Mouse (Mus musculus) left cerebral cortex, adult 2 months (tissue): Measurements from ENCODE around the gene Foxp2. TPM values are rescaled to one million over a fixed set of nuclear protein-coding genes. Genes with fewer than 3 reads are reported as not detected.

Experiments used
- DNase-seq, 2 experiments: peaks; one replicate each; pipeline ENCODE4 v3.0.0; 2021 to 2022; ENCODE audit warnings: low spot score in 2 of 2, mixed read lengths in 1 of 2; ENCODE audit errors: extremely low spot score in 1 of 2
- H3K27ac ChIP-seq: fragments of 200-600 bp; 2 replicates; pipeline ENCODE4 v1.8.1; 2022
- H3K4me3 ChIP-seq: fragments of 200-600 bp; 2 replicates; pipeline ENCODE4 v1.8.1; 2022
- CTCF ChIP-seq: fragments of 200-600 bp; IDR thresholded peaks from 2 replicates; pipeline ENCODE4 v1.8.1; 2022; ENCODE audit warnings: antibody characterized with exemption, mild to moderate bottlenecking, moderate library complexity
- intact Hi-C: fragments of 180-260 bp; cut with DNase I; formaldehyde crosslinking; loops from one replicate; pipeline ENCODE4 v1.15.1; 2025
- total RNA-seq, 2 experiments: library from RNA; stranded (reverse); gene quantifications; 2 replicates each; pipeline ENCODE4 v1.2.3; 2021

Gene Foxp2
- total RNA-seq, 2 experiments from 2014 or later: 7.3 to 11.2 TPM

DNA sequence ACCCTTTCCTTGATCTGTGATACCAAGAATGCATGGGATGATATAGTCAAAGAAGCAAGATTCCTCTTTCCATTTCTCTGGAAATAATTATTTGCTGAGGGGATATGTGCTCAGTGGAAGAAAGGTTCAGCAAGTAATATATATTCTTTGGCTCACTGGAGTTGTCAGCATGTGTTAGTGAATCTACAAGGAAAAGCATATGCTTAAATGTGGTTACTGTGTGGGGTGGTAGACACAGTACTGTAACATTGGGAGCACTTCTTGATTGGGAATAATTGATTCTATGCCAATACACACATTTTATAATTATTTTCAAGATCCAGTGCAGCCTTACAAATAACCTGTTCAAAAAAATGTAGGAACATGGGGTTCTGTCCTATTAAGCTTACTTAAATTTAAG is 21.6 kb downstream of the Foxp2 start:
- TF ChIP-seq CTCF: no peak
- Histone ChIP-seq H3K4me3 (no peak overlapping the region), H3K27ac (no peak overlapping the region)
- intact Hi-C loops: no loop called here
- DNase-seq: no peak

DNA sequence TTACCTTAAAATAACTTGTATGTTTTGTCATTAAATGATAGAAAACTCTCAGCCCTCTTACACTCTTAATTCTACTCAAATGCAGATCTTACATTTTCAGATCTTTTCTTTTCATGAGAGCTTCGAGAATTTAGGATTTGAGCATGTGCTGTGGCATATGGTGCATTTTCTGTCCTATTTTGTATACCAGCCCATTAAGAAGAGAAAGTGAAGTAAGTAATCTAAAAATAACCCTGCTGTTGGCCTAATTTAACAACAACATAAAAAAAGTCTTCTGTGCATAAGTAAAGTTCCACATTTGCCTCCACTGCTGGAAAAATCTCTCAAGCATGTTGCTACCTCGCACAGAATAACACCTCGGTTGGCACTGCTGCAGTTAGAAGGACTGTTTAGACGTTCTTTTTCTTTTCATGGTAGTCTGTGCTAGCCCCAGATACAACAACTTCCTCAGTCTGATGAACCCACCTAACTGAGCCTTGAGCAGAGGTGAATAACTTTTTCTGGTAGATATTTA is 23.9 kb downstream of the Foxp2 start:
- no peak for DNase-seq
- intact Hi-C loops: no loop called here
- TF ChIP-seq CTCF: no peak
- Histone ChIP-seq H3K4me3 (no peak overlapping the region), H3K27ac (no peak overlapping the region)

DNA sequence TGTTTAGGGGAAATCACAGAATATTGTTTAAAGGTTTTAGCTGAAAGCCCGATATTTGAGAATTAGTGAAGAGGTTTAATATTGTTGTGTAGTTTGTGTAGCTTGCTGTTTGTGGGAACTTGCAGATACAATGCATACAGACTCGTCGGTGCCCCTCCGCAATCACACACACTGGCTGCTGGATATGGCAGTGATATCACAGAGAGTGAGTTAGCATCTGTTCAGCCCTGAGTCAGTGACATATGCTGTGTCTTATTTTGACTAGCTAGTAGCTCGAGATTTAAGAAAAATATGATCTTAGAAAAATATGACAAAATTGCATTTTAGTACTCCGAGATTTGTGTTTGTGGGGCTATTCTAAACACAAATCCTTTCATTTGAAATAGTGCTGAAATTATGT is 49.9 kb downstream of the Foxp2 start:
- no peak for TF ChIP-seq CTCF
- intact Hi-C loops: no loop called here
- DNase-seq: no peak
- Histone ChIP-seq H3K4me3 (no peak overlapping the region), H3K27ac (no peak overlapping the region)

DNA sequence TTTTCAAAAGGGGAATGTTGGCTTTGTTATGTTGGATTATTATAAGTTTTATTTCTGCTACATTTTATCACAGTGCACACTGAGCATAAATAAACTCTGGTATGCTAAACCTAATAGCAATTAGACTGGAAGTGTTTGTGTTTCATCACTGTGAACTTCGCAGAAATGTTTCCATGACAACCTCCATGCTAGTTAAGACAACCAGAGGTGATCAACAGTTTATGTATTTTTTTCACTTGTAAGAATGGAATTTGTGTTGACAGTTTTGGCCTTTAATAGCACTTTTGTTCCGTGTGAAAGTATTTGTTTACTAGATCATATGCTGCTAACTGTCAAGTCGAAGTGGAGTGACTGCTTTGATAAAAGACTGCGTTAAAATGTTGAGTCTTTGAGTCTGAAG is 51.6 kb downstream of the Foxp2 start:
- H3K27ac ChIP-seq: no peak overlapping the region
- H3K4me3 ChIP-seq: no peak overlapping the region
- intact Hi-C loops: no loop called here
- no peak for TF ChIP-seq CTCF
- DNase-seq: no peak

DNA sequence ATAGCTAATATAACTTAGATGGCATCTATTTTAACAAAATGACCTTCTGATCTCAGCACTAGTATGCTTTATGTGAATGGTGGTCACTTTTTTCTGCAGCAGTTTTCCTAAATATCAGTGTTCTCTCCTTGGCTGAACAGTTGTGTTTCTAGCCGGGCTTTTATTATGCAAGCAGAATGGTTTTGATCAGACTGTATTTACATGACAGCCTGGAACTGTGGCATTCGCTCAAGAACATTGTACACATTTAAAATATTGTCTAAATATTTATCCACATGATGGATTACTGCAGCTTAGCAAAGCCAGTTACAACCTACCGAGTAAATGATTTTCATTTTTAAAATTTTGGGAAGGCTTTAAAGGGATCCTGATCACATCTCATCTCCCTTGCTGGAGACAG is 75.9 kb downstream of the Foxp2 start:
- intact Hi-C loops: no loop called here
- Histone ChIP-seq H3K4me3 (no peak overlapping the region), H3K27ac (no peak overlapping the region)
- no peak for TF ChIP-seq CTCF
- no peak for DNase-seq

DNA sequence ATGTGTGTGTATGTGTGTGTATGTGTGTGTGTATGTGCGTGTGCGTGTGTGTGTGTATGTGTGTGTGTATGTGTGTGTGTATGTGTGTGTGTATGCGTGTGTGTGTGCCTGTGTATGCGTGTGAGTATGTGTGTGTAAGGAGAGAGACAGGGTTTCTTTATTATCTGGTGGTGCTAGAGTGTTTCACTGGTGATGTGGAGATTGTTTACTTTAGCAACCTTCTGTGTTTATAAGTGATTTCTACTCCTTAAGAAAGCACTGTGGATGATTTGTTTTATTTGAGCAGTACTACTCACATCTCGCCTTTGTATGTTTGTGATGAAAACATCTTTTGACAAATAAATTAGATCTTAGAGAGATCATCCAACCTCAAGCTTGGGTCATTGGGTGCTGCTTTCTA is 77.1 kb downstream of the Foxp2 start:
- no peak for DNase-seq
- no peak for TF ChIP-seq CTCF
- intact Hi-C loops: no loop called here
- Histone ChIP-seq H3K4me3 (no peak overlapping the region), H3K27ac (no peak overlapping the region)

DNA sequence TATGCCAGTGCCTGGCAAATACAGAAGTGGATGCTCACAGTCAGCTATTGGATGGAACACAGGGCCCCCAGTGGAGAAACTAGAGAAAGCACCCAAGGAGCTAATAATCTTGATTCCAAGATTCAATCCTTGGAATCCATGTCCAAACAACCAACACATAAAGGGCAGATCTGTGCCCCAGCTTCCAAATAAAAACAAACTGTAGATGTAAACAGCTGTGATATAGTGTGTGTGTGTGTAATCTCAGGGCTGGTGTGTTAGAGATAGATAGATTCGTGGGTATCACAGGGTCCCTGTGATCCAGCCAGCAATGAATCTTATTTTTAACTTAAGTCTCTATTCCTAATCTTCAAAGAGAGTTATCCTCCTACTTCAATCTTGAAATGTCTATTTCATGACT is 107.0 kb downstream of the Foxp2 start:
- Histone ChIP-seq H3K27ac (no peak overlapping the region), H3K4me3 (no peak overlapping the region)
- TF ChIP-seq CTCF: peak; percentile 3
- intact Hi-C loops: no loop called here
- DNase-seq: no peak

DNA sequence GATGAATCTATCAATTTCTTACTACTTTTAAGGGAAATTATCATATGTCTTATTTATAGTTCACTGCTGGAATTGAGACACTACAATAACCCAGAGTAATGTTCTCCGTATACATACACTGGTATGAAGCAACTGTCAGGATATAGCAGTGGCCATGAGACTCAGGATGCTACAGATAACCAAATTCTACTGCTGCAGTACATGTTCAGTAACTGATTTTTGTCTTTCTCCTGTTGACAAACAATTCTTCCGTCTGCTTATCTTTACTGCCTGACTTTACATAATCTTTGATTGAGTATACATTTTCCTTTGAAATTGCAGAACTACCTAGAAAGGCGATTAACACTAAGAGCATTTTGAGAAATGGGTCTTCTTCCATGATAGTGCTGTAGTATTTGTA is 127.3 kb downstream of the Foxp2 start:
- no peak for DNase-seq
- intact Hi-C loops: no loop called here

DNA sequence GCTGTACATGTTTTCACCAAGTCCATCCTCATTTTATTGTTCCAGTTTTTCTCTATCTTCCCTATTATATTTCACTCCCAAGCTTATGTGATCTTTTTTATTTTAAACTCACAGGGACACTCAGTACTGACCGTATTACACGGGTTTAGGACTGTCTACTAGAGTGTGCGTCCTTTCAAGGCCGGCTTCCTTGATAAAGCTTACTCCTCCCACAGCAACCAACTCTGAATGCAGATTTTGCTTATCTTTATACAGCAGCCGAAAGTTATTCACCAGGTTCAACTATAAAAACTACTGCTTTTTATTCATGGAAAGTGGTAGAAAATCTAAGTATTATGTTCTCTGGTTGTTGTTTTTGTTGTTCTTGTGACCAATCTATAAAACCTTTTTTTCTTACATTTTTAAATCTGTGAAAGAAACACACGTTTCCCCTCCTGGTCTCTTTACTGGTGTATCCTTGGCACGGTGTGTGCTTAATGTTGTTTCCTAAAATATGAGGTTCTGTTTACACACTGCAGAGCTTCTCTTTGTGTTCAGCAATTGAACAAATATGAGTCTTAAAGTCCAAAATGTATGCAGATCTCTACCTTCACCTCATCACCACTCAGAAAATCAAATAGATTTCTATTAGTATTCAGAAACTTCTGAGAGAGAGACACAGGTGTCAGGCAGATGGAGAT is 128.4 kb downstream of the Foxp2 start:
- Histone ChIP-seq H3K4me3 (no peak overlapping the region), H3K27ac (no peak overlapping the region)
- TF ChIP-seq CTCF: no peak
- DNase-seq: no peak
- intact Hi-C loops: no loop called here

More for the DNA sequence above, 127.3 kb downstream of the Foxp2 start:
- no peak for TF ChIP-seq CTCF
- H3K27ac ChIP-seq: no peak overlapping the region
- H3K4me3 ChIP-seq: no peak overlapping the region

DNA sequence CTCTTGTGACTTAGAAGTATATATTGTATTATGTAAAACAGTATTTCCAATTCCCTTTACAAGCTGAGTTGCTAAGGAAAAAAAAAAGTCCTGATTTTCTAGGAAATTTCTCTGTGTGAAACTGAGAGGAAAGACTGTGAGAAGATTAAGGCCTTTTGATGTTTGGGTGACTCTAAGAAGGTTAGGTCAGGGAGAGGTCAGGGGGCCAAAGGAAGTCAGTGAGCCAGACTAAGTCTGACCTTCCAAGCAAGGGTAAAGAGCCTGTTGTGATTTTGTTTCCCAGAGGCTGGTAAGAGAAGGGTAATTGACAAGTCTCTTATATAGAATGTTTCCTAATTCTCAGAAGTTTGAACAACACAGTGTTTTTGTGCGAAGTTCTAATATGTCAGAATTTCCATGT is 162.1 kb downstream of the Foxp2 start:
- TF ChIP-seq CTCF: no peak
- no peak overlapping the region for H3K4me3 ChIP-seq
- no peak for DNase-seq
- intact Hi-C loops: no loop called here
- no peak overlapping the region for H3K27ac ChIP-seq

DNA sequence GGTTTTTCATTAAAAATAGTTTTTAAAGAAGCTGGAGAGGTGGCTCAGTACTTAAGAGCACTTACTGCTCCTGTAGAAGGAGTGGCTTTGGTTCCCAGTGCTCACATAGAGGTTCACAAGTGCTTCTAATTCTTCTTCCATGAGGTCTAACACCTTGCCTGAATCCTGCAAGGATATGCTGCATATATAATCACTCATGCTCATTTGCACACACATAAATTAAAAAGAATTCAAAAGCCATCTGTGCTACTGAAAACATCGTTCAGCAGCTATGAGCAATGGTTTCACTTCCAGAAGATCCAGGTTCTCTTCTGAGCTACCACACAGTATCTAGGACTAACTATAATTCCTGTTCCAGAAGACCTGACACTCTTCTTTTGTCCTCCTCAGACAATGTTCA is 200.4 kb downstream of the Foxp2 start:
- intact Hi-C loops: no loop called here
- no peak overlapping the region for H3K27ac ChIP-seq

DNA sequence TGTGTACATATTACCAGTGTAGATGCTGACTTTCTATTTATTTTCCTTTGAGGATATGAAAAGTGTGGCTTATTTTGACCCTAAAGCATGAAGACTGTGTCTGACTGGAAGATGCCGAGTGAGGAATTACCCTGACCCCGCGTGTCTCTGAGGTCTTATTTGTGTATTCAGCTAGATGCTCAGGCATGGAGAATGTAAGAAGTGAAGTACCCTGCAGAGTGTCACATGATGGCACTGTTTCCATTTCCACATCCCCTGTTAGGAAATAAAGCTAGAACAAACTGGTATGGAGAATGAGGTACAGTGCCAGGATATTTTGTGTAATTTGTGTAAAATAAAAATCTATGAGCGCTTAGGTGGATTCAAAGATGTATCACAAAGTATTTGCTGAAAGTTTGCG is 219.8 kb downstream of the Foxp2 start:
- H3K4me3 ChIP-seq: no peak overlapping the region
- DNase-seq: no peak
- H3K27ac ChIP-seq: no peak overlapping the region
- TF ChIP-seq CTCF: no peak
- intact Hi-C loops: no loop called here

More for the DNA sequence above, 200.4 kb downstream of the Foxp2 start:
- H3K4me3 ChIP-seq: no peak overlapping the region
- no peak for TF ChIP-seq CTCF
- DNase-seq: no peak

DNA sequence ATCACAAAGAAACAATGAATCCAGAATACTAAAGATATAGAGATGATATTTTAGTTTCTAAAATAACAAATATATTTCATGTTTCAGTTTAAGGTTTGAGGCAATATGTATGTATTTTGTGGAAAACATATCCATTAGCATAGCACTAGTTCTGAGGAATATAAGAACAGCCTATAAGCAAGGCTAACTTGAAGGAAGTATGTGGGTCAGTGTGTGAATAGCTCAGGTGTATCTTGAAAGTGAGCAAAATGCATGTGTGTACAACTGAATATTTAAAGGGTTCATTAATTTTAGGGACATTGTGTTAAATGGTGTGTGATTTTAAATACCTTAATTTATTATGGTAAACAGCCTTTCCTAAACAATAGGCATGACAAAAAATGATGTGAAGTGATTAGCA is 220.2 kb downstream of the Foxp2 start:
- no peak for TF ChIP-seq CTCF
- Histone ChIP-seq H3K4me3 (no peak overlapping the region), H3K27ac (no peak overlapping the region)
- intact Hi-C loops: no loop called here
- DNase-seq: no peak
